Mouse (Mus musculus): ENCODE measurements around the gene Fam171a2.

- TF ChIP-seq POLR2A (IDR thresholded peaks at IDR 0.05; ENCODE audit: low read depth, low read length) (no peak), CTCF (IDR thresholded peaks at IDR 0.05; ENCODE audit: extremely low read depth, insufficient read length, insufficient replicate concordance, low read depth, low read length) (no peak)
Observed at GRCm38 (mm10) chr11:102461764-102462163, 14.3 kb upstream of the Fam171a2 start.

All from small intestine, adult 2 months (tissue).